Mouse (Mus musculus): ENCODE measurements around the gene Bdh2. TPM values are rescaled to one million over a fixed set of nuclear protein-coding genes. Genes with fewer than 3 reads are reported as not detected.

The Bdh2 gene
- polyA plus RNA-seq, 1 experiment from 2014 or later, result 7.0 TPM

GRCm38 (mm10) chr3:135332691-135333090, 51.7 kb downstream of the Bdh2 start:
- Histone ChIP-seq H3K4me1 (no peaks in the 10 kb centered on the region), H3K4me2 (no peak overlapping the region), H3K27ac (no peak overlapping the region), H3K4me3 (replicated peaks) (no peak overlapping the region), H3K36me3 (no peaks in the 10 kb centered on the region), H3K9ac (no peak overlapping the region), H3K27me3 (replicated peaks) (no peaks in the 10 kb centered on the region), H3K9me3 (no peaks in the 10 kb centered on the region)
- no peak for ATAC-seq (ENCODE audit: insufficient read depth, low FRiP score, low read depth)

GRCm38 (mm10) chr3:135333763-135334162, 52.7 kb downstream of the Bdh2 start:
- ATAC-seq (ENCODE audit: insufficient read depth, low FRiP score, low read depth), result no peak
- H3K27me3 ChIP-seq (replicated peaks), result no peaks in the 10 kb centered on the region
- no peak overlapping the region for H3K4me2 ChIP-seq
- no peak overlapping the region for H3K4me3 ChIP-seq (replicated peaks)
- no peaks in the 10 kb centered on the region for H3K4me1 ChIP-seq
- H3K9ac ChIP-seq, result no peak overlapping the region
- H3K27ac ChIP-seq, result no peak overlapping the region
- WGBS, result 57% methylated on average over 4 of the region's 4 CpGs
- H3K36me3 ChIP-seq, result no peaks in the 10 kb centered on the region
- H3K9me3 ChIP-seq, result no peaks in the 10 kb centered on the region

GRCm38 (mm10) chr3:135347739-135348264, 66.8 kb downstream of the Bdh2 start, which contains the start of gene Slc9b1:
Gene Slc9b1 (plus strand): TSS chr3:135348029.
- WGBS, result 79% methylated on average over 14 of the region's 14 CpGs
- Histone ChIP-seq H3K9me3 (no peaks in the 10 kb centered on the region), H3K4me2 (no peak within 1 kb of the TSS), H3K27me3 (replicated peaks) (no peaks in the 10 kb centered on the region), H3K4me1 (no peaks in the 10 kb centered on the region), H3K4me3 (replicated peaks) (no peak within 1 kb of the TSS), H3K27ac (no peak within 1 kb of the TSS), H3K36me3 (no peaks in the 10 kb centered on the region), H3K9ac (no peak within 1 kb of the TSS)
- ATAC-seq (ENCODE audit: insufficient read depth, low FRiP score, low read depth), result no peak

GRCm38 (mm10) chr3:135349022-135349421, 68.0 kb downstream of the Bdh2 start:
- Histone ChIP-seq H3K4me2 (no peak overlapping the region), H3K36me3 (no peaks in the 10 kb centered on the region), H3K27me3 (replicated peaks) (no peaks in the 10 kb centered on the region), H3K27ac (no peak overlapping the region), H3K9me3 (no peaks in the 10 kb centered on the region), H3K4me3 (replicated peaks) (no peak overlapping the region), H3K4me1 (no peaks in the 10 kb centered on the region), H3K9ac (no peak overlapping the region)
- no peak for ATAC-seq (ENCODE audit: insufficient read depth, low FRiP score, low read depth)

GRCm38 (mm10) chr3:135351857-135352256, 70.8 kb downstream of the Bdh2 start:
- no peaks in the 10 kb centered on the region for H3K9me3 ChIP-seq
- H3K4me2 ChIP-seq, result no peak overlapping the region
- H3K4me3 ChIP-seq (replicated peaks), result no peak overlapping the region
- ATAC-seq (ENCODE audit: insufficient read depth, low FRiP score, low read depth), result no peak
- H3K27ac ChIP-seq, result no peak overlapping the region
- no peaks in the 10 kb centered on the region for H3K4me1 ChIP-seq
- H3K36me3 ChIP-seq, result no peaks in the 10 kb centered on the region
- WGBS, result 93% methylated on average over 3 of the region's 3 CpGs
- no peaks in the 10 kb centered on the region for H3K27me3 ChIP-seq (replicated peaks)
- no peak overlapping the region for H3K9ac ChIP-seq

Other genes with a start within 250 kb of the Bdh2 start
- 24.2 and 24.4 TPM in 2 replicates for gene Cenpe, start 68.7 kb upstream of the Bdh2 start, polyA plus RNA-seq (2015; fragmentation: Nextera tagmentation; extraction: Ambion mirVana)
- 2.2 and 2.4 TPM in 2 replicates for gene Slc9b2, start 26.5 kb downstream of the Bdh2 start, polyA plus RNA-seq (2015; fragmentation: Nextera tagmentation; extraction: Ambion mirVana)
- 0.13 and 0.17 TPM in 2 replicates for gene Slc9b1, start 66.8 kb downstream of the Bdh2 start, polyA plus RNA-seq (2015; fragmentation: Nextera tagmentation; extraction: Ambion mirVana)
- gene Cisd2, start 142.7 kb downstream of the Bdh2 start, polyA plus RNA-seq (2015; fragmentation: Nextera tagmentation; extraction: Ambion mirVana), result 60.2 and 64.0 TPM in 2 replicates
- gene Ube2d3, start 156.9 kb downstream of the Bdh2 start, polyA plus RNA-seq (2015; fragmentation: Nextera tagmentation; extraction: Ambion mirVana), result 469 and 491 TPM in 2 replicates
- gene Manba, start 204.4 kb downstream of the Bdh2 start, polyA plus RNA-seq (2015; fragmentation: Nextera tagmentation; extraction: Ambion mirVana), result 13.5 and 17.5 TPM in 2 replicates